Mouse (Mus musculus): ENCODE data around the gene Actr5. TPM values are rescaled to one million over a fixed set of nuclear protein-coding genes. Genes with fewer than 3 reads are reported as not detected.

The Actr5 gene
- polyA plus RNA-seq, 1 experiment from 2014 or later = 14.6 TPM

GRCm38 (mm10) chr2:158669199-158670195 lies 44.8 kb downstream of the Actr5 start:
- Histone ChIP-seq H3K27ac (no peak overlapping the region), H3K27me3 (peaks cover 26% of the 10 kb centered on the region), H3K36me3 (no peaks in the 10 kb centered on the region), H3K4me3 (replicated peaks) (0 out of 2 replicates have a peak overlapping the region, but pooled peaks have one; percentile 63), H3K9ac (replicated peaks) (no peak overlapping the region), H3K4me1 (replicated peaks) (peaks cover 69% of the 10 kb centered on the region), H3K4me2 (replicated peaks) (peak overlapping the region; percentile 99), H3K9me3 (no peaks in the 10 kb centered on the region)
- no peak for ATAC-seq
- 64% methylated on average over 13 of the region's 13 CpGs for WGBS

GRCm38 (mm10) chr2:158670571-158670970 lies 45.9 kb downstream of the Actr5 start:
- Histone ChIP-seq H3K36me3 (no peaks in the 10 kb centered on the region), H3K4me3 (replicated peaks) (no peak overlapping the region), H3K27me3 (peaks cover 25% of the 10 kb centered on the region), H3K9ac (replicated peaks) (no peak overlapping the region), H3K27ac (no peak overlapping the region), H3K4me2 (replicated peaks) (no peak overlapping the region), H3K4me1 (replicated peaks) (peaks cover 73% of the 10 kb centered on the region), H3K9me3 (no peaks in the 10 kb centered on the region)
- no peak for ATAC-seq
- WGBS = 12% methylated on average over 10 of the region's 10 CpGs

GRCm38 (mm10) chr2:158672829-158673228 lies 48.1 kb downstream of the Actr5 start:
- Histone ChIP-seq H3K9me3 (no peaks in the 10 kb centered on the region), H3K4me1 (replicated peaks) (peaks cover 52% of the 10 kb centered on the region), H3K36me3 (no peaks in the 10 kb centered on the region), H3K9ac (replicated peaks) (no peak overlapping the region), H3K27ac (peak overlapping the region; percentile 63), H3K4me3 (replicated peaks) (no peak overlapping the region), H3K27me3 (peaks cover 23% of the 10 kb centered on the region), H3K4me2 (replicated peaks) (no peak overlapping the region)
- peak; percentile 40; the same call in 1 of the 2 replicates for ATAC-seq
- 21% methylated on average over 6 of the region's 6 CpGs for WGBS

GRCm38 (mm10) chr2:158673493-158673892 lies 48.8 kb downstream of the Actr5 start:
- Histone ChIP-seq H3K4me1 (replicated peaks) (peaks cover 45% of the 10 kb centered on the region), H3K4me3 (replicated peaks) (no peak overlapping the region), H3K27me3 (peaks cover 22% of the 10 kb centered on the region), H3K4me2 (replicated peaks) (no peak overlapping the region), H3K27ac (peak overlapping the region; percentile 63; the same call in 1 of the 2 replicates), H3K9me3 (no peaks in the 10 kb centered on the region), H3K36me3 (no peaks in the 10 kb centered on the region), H3K9ac (replicated peaks) (no peak overlapping the region)
- ATAC-seq = peak; percentile 38
- WGBS = 61% methylated on average over 4 of the region's 4 CpGs

- Histone ChIP-seq H3K4me2 (replicated peaks) (no peak overlapping the region), H3K27ac (no peak overlapping the region), H3K4me1 (replicated peaks) (peaks cover 39% of the 10 kb centered on the region), H3K4me3 (replicated peaks) (no peak overlapping the region), H3K36me3 (no peaks in the 10 kb centered on the region), H3K9ac (replicated peaks) (no peak overlapping the region), H3K27me3 (peaks cover 16% of the 10 kb centered on the region), H3K9me3 (no peaks in the 10 kb centered on the region)
- no peak for ATAC-seq
- WGBS = 80% methylated on average over 6 of the region's 6 CpGs
Observed at GRCm38 (mm10) chr2:158674131-158674530, 49.4 kb downstream of the Actr5 start.

- Histone ChIP-seq H3K4me2 (replicated peaks) (no peak overlapping the region), H3K4me3 (replicated peaks) (no peak overlapping the region), H3K27ac (no peak overlapping the region), H3K9ac (replicated peaks) (no peak overlapping the region), H3K9me3 (no peaks in the 10 kb centered on the region), H3K27me3 (peaks cover 9% of the 10 kb centered on the region), H3K4me1 (replicated peaks) (peaks cover 35% of the 10 kb centered on the region), H3K36me3 (no peaks in the 10 kb centered on the region)
- no peak for ATAC-seq
- 89% methylated on average over 7 of the region's 7 CpGs for WGBS
Observed at GRCm38 (mm10) chr2:158674759-158675158, 50.1 kb downstream of the Actr5 start.

GRCm38 (mm10) chr2:158675161-158675560 lies 50.5 kb downstream of the Actr5 start:
- no peak overlapping the region for H3K9ac ChIP-seq (replicated peaks)
- no peaks in the 10 kb centered on the region for H3K36me3 ChIP-seq
- H3K27me3 ChIP-seq = peaks cover 5% of the 10 kb centered on the region
- 92% methylated on average over 6 of the region's 6 CpGs for WGBS
- no peak for ATAC-seq
- no peak overlapping the region for H3K4me2 ChIP-seq (replicated peaks)
- no peak overlapping the region for H3K4me3 ChIP-seq (replicated peaks)
- no peak overlapping the region for H3K27ac ChIP-seq
- no peaks in the 10 kb centered on the region for H3K9me3 ChIP-seq
- peaks cover 34% of the 10 kb centered on the region for H3K4me1 ChIP-seq (replicated peaks)

GRCm38 (mm10) chr2:158675907-158676533 lies 51.3 kb downstream of the Actr5 start:
- Histone ChIP-seq H3K9ac (replicated peaks) (no peak overlapping the region), H3K4me2 (replicated peaks) (no peak overlapping the region), H3K27ac (no peak overlapping the region), H3K27me3 (no peaks in the 10 kb centered on the region), H3K4me1 (replicated peaks) (peaks cover 36% of the 10 kb centered on the region), H3K36me3 (no peaks in the 10 kb centered on the region), H3K9me3 (no peaks in the 10 kb centered on the region), H3K4me3 (replicated peaks) (no peak overlapping the region)
- no peak for ATAC-seq
- 90% methylated on average over 12 of the region's 12 CpGs for WGBS

GRCm38 (mm10) chr2:158677946-158678345 lies 53.3 kb downstream of the Actr5 start:
- no peak overlapping the region for H3K27ac ChIP-seq
- H3K4me3 ChIP-seq (replicated peaks) = no peak overlapping the region
- peaks cover 46% of the 10 kb centered on the region for H3K4me1 ChIP-seq (replicated peaks)
- no peaks in the 10 kb centered on the region for H3K9me3 ChIP-seq
- H3K36me3 ChIP-seq = no peaks in the 10 kb centered on the region
- H3K27me3 ChIP-seq = no peaks in the 10 kb centered on the region
- ATAC-seq = no peak
- no peak overlapping the region for H3K4me2 ChIP-seq (replicated peaks)
- H3K9ac ChIP-seq (replicated peaks) = no peak overlapping the region
- 55% methylated on average over 8 of the region's 8 CpGs for WGBS

GRCm38 (mm10) chr2:158679091-158679490 lies 54.4 kb downstream of the Actr5 start:
- H3K4me2 ChIP-seq (replicated peaks) = no peak overlapping the region
- no peak overlapping the region for H3K9ac ChIP-seq (replicated peaks)
- no peak overlapping the region for H3K27ac ChIP-seq
- H3K9me3 ChIP-seq = no peaks in the 10 kb centered on the region
- H3K27me3 ChIP-seq = no peaks in the 10 kb centered on the region
- peaks cover 41% of the 10 kb centered on the region for H3K4me1 ChIP-seq (replicated peaks)
- ATAC-seq = no peak
- WGBS = 96% methylated on average over 7 of the region's 7 CpGs
- no peaks in the 10 kb centered on the region for H3K36me3 ChIP-seq
- no peak overlapping the region for H3K4me3 ChIP-seq (replicated peaks)

- no peaks in the 10 kb centered on the region for H3K27me3 ChIP-seq
- no peak for ATAC-seq
Observed at GRCm38 (mm10) chr2:158680357-158680889, 55.7 kb downstream of the Actr5 start.

GRCm38 (mm10) chr2:158681714-158682113 lies 57.0 kb downstream of the Actr5 start:
- Histone ChIP-seq H3K9me3 (no peaks in the 10 kb centered on the region), H3K4me1 (replicated peaks) (peaks cover 42% of the 10 kb centered on the region), H3K36me3 (no peaks in the 10 kb centered on the region), H3K9ac (replicated peaks) (no peak overlapping the region), H3K27me3 (no peaks in the 10 kb centered on the region), H3K27ac (peak overlapping the region; percentile 56; the same call in 1 of the 2 replicates), H3K4me3 (replicated peaks) (no peak overlapping the region), H3K4me2 (replicated peaks) (no peak overlapping the region)
- peak; percentile 29; the same call in 1 of the 2 replicates for ATAC-seq
- 61% methylated on average over 6 of the region's 6 CpGs for WGBS

More at GRCm38 (mm10) chr2:158680357-158680889, 55.7 kb downstream of the Actr5 start:
- no peak overlapping the region for H3K4me3 ChIP-seq (replicated peaks)
- no peaks in the 10 kb centered on the region for H3K9me3 ChIP-seq
- H3K4me1 ChIP-seq (replicated peaks) = peaks cover 42% of the 10 kb centered on the region
- H3K9ac ChIP-seq (replicated peaks) = no peak overlapping the region
- H3K4me2 ChIP-seq (replicated peaks) = no peak overlapping the region
- 37% methylated on average over 10 of the region's 10 CpGs for WGBS
- H3K27ac ChIP-seq = peak overlapping the region; percentile 36; the same call in 1 of the 2 replicates
- no peaks in the 10 kb centered on the region for H3K36me3 ChIP-seq
